Mouse (Mus musculus) MEL (cell line): ENCODE data around the gene Ring1.

Experiments
- CTCF ChIP-seq, 3 experiments: IDR thresholded peaks in 2 of 3; conservative IDR thresholded peaks in 1 of 3; 2 replicates each; pipeline ENCODE4 v1.5.1; 2011 to 2012; ENCODE audit warnings: low read length in 3 of 3, low read depth in 2 of 3, mild to moderate bottlenecking in 2 of 3, improper control_type of control experiment in 1 of 3, inconsistent platforms in 1 of 3, mixed read lengths in 1 of 3, moderate library complexity in 1 of 3; ENCODE audit not compliant: control insufficient read depth in 1 of 3, insufficient read depth in 1 of 3, poor library complexity in 1 of 3, severe bottlenecking in 1 of 3
- HCFC1 ChIP-seq: IDR thresholded peaks from 2 replicates; pipeline ENCODE4 v1.6.1; 2012; ENCODE audit warnings: low read depth, mild to moderate bottlenecking, inconsistent platforms, low read length, improper control_type of control experiment, moderate library complexity
- KAT2A ChIP-seq: conservative IDR thresholded peaks from 2 replicates; pipeline ENCODE4 v1.6.1; 2012; ENCODE audit warnings: low read depth, low read length, improper control_type of control experiment, inconsistent platforms
- MAFK ChIP-seq: IDR thresholded peaks from 2 replicates; pipeline ENCODE4 v1.6.1; 2011; ENCODE audit warnings: low read depth, mild to moderate bottlenecking, low read length, improper control_type of control experiment, borderline replicate concordance
- MEF2A ChIP-seq: IDR thresholded peaks from 2 replicates; pipeline ENCODE4 v1.6.1; 2014; ENCODE audit warnings: low read depth, mild to moderate bottlenecking, inconsistent platforms, low read length, improper control_type of control experiment; ENCODE audit not compliant: poor library complexity, insufficient replicate concordance, severe bottlenecking; ENCODE audit errors: extremely low read depth
- MYC ChIP-seq: IDR thresholded peaks from 2 replicates; pipeline ENCODE4 v1.6.1; 2011; ENCODE audit warnings: low read depth, mild to moderate bottlenecking, low read length, improper control_type of control experiment, moderate library complexity
- NRF1 ChIP-seq: IDR thresholded peaks from 2 replicates; pipeline ENCODE4 v1.6.1; 2014; ENCODE audit warnings: low read depth, mild to moderate bottlenecking, inconsistent platforms, low read length, improper control_type of control experiment, moderate library complexity; ENCODE audit not compliant: poor library complexity, insufficient read depth, severe bottlenecking
- POLR2A ChIP-seq, 2 experiments: IDR thresholded peaks; 2 replicates each; pipeline ENCODE4 v1.6.1; 2011 to 2012; ENCODE audit warnings: low read length in 2 of 2, mild to moderate bottlenecking in 2 of 2, control low read depth in 1 of 2, improper control_type of control experiment in 1 of 2, low read depth in 1 of 2, moderate library complexity in 1 of 2; ENCODE audit not compliant: control insufficient read depth in 1 of 2, insufficient read depth in 1 of 2, poor library complexity in 1 of 2
- SMC3 ChIP-seq: IDR thresholded peaks from 2 replicates; pipeline ENCODE4 v1.6.1; 2011; ENCODE audit warnings: low read depth, low read length, improper control_type of control experiment
- USF1 ChIP-seq: IDR thresholded peaks from 2 replicates; pipeline ENCODE4 v1.6.1; 2014; ENCODE audit warnings: low read depth, mild to moderate bottlenecking, inconsistent platforms, low read length, improper control_type of control experiment, moderate library complexity
- ZMIZ1 ChIP-seq: IDR thresholded peaks from 2 replicates; pipeline ENCODE4 v1.6.1; 2012; ENCODE audit warnings: low read depth, mild to moderate bottlenecking, inconsistent platforms, low read length, improper control_type of control experiment, moderate library complexity

- no peak for TF ChIP-seq POLR2A (IDR thresholded peaks at IDR 0.05; ENCODE audit: control insufficient read depth in 1 of 2, insufficient read depth in 1 of 2, low read depth in 1 of 2, low read length in 2 of 2, poor library complexity in 1 of 2)
- TF ChIP-seq CTCF (IDR thresholded peaks at IDR 0.05 in 2 of 3, conservative IDR thresholded peaks at IDR 0.05 in 1 of 3; ENCODE audit: control insufficient read depth in 1 of 3, insufficient read depth in 1 of 3, low read depth in 2 of 3, low read length in 3 of 3, poor library complexity in 1 of 3, severe bottlenecking in 1 of 3): no peak
- TF ChIP-seq NRF1: no peak
- no peak for TF ChIP-seq MAFK
- TF ChIP-seq KAT2A: no peak
- TF ChIP-seq SMC3: no peak
- TF ChIP-seq MYC: no peak
- no peak for TF ChIP-seq MEF2A
- TF ChIP-seq HCFC1: no peak
- TF ChIP-seq ZMIZ1: no peak
- no peak for TF ChIP-seq USF1
Observed at GRCm38 (mm10) chr17:33994959-33995358, 29.5 kb downstream of the Ring1 start.
